Mouse (Mus musculus) hindbrain, embryonic 11.5 days (tissue): ENCODE measurements around the gene Eva1c. TPM values are rescaled to one million over a fixed set of nuclear protein-coding genes. Genes with fewer than 3 reads are reported as not detected.

Source experiments
- ATAC-seq: fragments of 200-750 bp; cut with Nextera tagmentation; 2 replicates; pipeline ENCODE4 v1.8.0; 2017; ENCODE audit warnings: mild to moderate bottlenecking, moderate TSS enrichment, moderate library complexity; ENCODE audit not compliant: low FRiP score
- DNase-seq: peaks from one replicate; pipeline ENCODE4 v3.0.0-alpha.2; 2015; ENCODE audit warnings: low spot score
- H3K27ac ChIP-seq: fragments of 300-500 bp; sonication (generic); 2 replicates; pipeline ENCODE4 v1.5.1; 2014; ENCODE audit warnings: mild to moderate bottlenecking, low read depth, low read length
- H3K27me3 ChIP-seq: fragments of 300-500 bp; sonication (generic); 2 replicates; pipeline ENCODE4 v1.6.1; 2014; ENCODE audit warnings: mild to moderate bottlenecking, low read length, moderate library complexity, mixed read lengths; ENCODE audit not compliant: control insufficient read depth, insufficient read depth
- H3K36me3 ChIP-seq: fragments of 300-500 bp; sonication (generic); 2 replicates; pipeline ENCODE4 v1.6.1; 2014; ENCODE audit warnings: mild to moderate bottlenecking, low read length, moderate library complexity, mixed read lengths; ENCODE audit not compliant: control insufficient read depth, insufficient read depth
- H3K4me1 ChIP-seq: fragments of 300-500 bp; sonication (generic); replicated peaks from 2 replicates; pipeline ENCODE4 v1.6.1; 2014; ENCODE audit warnings: low read length, mixed read lengths; ENCODE audit not compliant: control insufficient read depth, insufficient read depth
- H3K4me2 ChIP-seq: fragments of 300-500 bp; sonication (generic); replicated peaks from 2 replicates; pipeline ENCODE4 v1.6.1; 2014; ENCODE audit warnings: mild to moderate bottlenecking, low read depth, low read length
- H3K4me3 ChIP-seq: fragments of 300-500 bp; sonication (generic); 2 replicates; pipeline ENCODE4 v1.5.1; 2014; ENCODE audit warnings: low read depth, low read length
- H3K9ac ChIP-seq: fragments of 300-500 bp; sonication (generic); 2 replicates; pipeline ENCODE4 v1.6.1; 2014; ENCODE audit warnings: low read depth, low read length
- H3K9me3 ChIP-seq: fragments of 300-500 bp; sonication (generic); 2 replicates; pipeline ENCODE4 v1.6.1; 2016; ENCODE audit warnings: low read length; ENCODE audit not compliant: control insufficient read depth
- WGBS: fragments of 180-500 bp; shearing (Covaris S2); extraction: QIAGEN DNeasy Blood & Tissue Kit; methylation state at CpG from one replicate; pipeline ENCODE4 v1.1.7; 2014; 5-methylcytosine and 5-hydroxymethylcytosine counted together
- polyA plus RNA-seq: library from polyadenylated mRNA; unstranded; fragments of >200 nt; fragmentation: Nextera tagmentation; extraction: Ambion mirVana; gene quantifications from 2 replicates; pipeline ENCODE4 v1.2.1, GENCODE M21; 2014

Eva1c gene
- polyA plus RNA-seq, 1 experiment from 2014 or later: 1.9 TPM

GRCm38 (mm10) chr16:90885351-90885750 lies 58.8 kb downstream of the Eva1c start:
- 81% methylated on average over 2 of the region's 2 CpGs for WGBS
- no peak overlapping the region for H3K9ac ChIP-seq
- DNase-seq (no peak), ATAC-seq (no peak)
- H3K36me3 ChIP-seq: no peaks in the 10 kb centered on the region
- H3K27ac ChIP-seq: no peak overlapping the region
- no peaks in the 10 kb centered on the region for H3K27me3 ChIP-seq
- no peak overlapping the region for H3K4me3 ChIP-seq
- H3K4me2 ChIP-seq: no peak overlapping the region
- no peaks in the 10 kb centered on the region for H3K4me1 ChIP-seq
- no peaks in the 10 kb centered on the region for H3K9me3 ChIP-seq

- Histone ChIP-seq H3K27me3 (no peaks in the 10 kb centered on the region), H3K4me2 (no peak overlapping the region), H3K27ac (no peak overlapping the region), H3K9ac (no peak overlapping the region), H3K9me3 (no peaks in the 10 kb centered on the region), H3K4me3 (no peak overlapping the region), H3K4me1 (no peaks in the 10 kb centered on the region), H3K36me3 (no peaks in the 10 kb centered on the region)
- ATAC-seq: no peak
- WGBS: 77% methylated on average over 9 of the region's 9 CpGs
- no peak for DNase-seq
These were observed 59.5 kb downstream of the Eva1c start for GRCm38 (mm10) chr16:90885781-90886565.

- no peak for DNase-seq
- Histone ChIP-seq H3K36me3 (no peaks in the 10 kb centered on the region), H3K4me1 (no peaks in the 10 kb centered on the region), H3K27me3 (no peaks in the 10 kb centered on the region), H3K4me2 (no peak overlapping the region), H3K9me3 (no peaks in the 10 kb centered on the region), H3K27ac (no peak overlapping the region), H3K4me3 (no peak overlapping the region), H3K9ac (no peak overlapping the region)
- 85% methylated on average over 9 of the region's 9 CpGs for WGBS
- ATAC-seq: no peak
These were observed 64.2 kb downstream of the Eva1c start for GRCm38 (mm10) chr16:90890683-90891082.

GRCm38 (mm10) chr16:90891601-90892000 lies 65.1 kb downstream of the Eva1c start:
- no peaks in the 10 kb centered on the region for H3K4me1 ChIP-seq
- H3K27ac ChIP-seq: no peak overlapping the region
- DNase-seq (no peak), ATAC-seq (no peak)
- 77% methylated on average over 14 of the region's 14 CpGs for WGBS
- H3K9ac ChIP-seq: no peak overlapping the region
- H3K36me3 ChIP-seq: no peaks in the 10 kb centered on the region
- no peak overlapping the region for H3K4me3 ChIP-seq
- no peaks in the 10 kb centered on the region for H3K9me3 ChIP-seq
- H3K27me3 ChIP-seq: no peaks in the 10 kb centered on the region
- no peak overlapping the region for H3K4me2 ChIP-seq

- no peak overlapping the region for H3K9ac ChIP-seq
- H3K4me3 ChIP-seq: no peak overlapping the region
- no peak for ATAC-seq
- no peaks in the 10 kb centered on the region for H3K27me3 ChIP-seq
- no peak for DNase-seq
- WGBS: 68% methylated on average over 8 of the region's 8 CpGs
- H3K27ac ChIP-seq: no peak overlapping the region
- no peaks in the 10 kb centered on the region for H3K9me3 ChIP-seq
- H3K4me2 ChIP-seq: no peak overlapping the region
- no peaks in the 10 kb centered on the region for H3K4me1 ChIP-seq
- H3K36me3 ChIP-seq: no peaks in the 10 kb centered on the region
These were observed 65.6 kb downstream of the Eva1c start for GRCm38 (mm10) chr16:90892081-90892480.

DNA sequence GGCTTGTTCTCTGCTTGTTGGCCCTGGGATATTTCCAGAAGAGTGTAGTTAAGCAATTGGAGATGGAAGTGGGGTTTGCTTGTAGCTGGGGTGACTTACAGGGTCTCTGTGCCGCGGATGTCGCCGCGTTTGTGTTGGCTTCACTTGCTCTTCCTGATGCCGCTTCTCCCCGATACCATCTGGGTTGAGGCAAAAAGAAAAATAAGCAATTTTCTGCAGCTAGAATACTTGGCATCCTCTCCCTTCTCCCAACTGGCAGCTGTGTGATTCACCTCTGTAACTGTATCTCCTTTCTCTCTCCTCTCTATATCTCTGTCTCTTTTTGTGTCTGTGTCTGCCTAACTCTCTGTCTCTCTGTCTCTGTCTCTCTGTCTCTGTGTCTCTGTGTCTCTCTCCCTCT lies 66.5 kb downstream of the Eva1c start:
- ATAC-seq (no peak), DNase-seq (no peak)
- no peaks in the 10 kb centered on the region for H3K27me3 ChIP-seq
- H3K4me3 ChIP-seq: no peak overlapping the region
- no peak overlapping the region for H3K27ac ChIP-seq
- H3K9me3 ChIP-seq: no peaks in the 10 kb centered on the region
- no peaks in the 10 kb centered on the region for H3K36me3 ChIP-seq
- no peak overlapping the region for H3K4me2 ChIP-seq
- WGBS: 79% methylated on average over 7 of the region's 7 CpGs
- no peak overlapping the region for H3K9ac ChIP-seq
- no peaks in the 10 kb centered on the region for H3K4me1 ChIP-seq

DNA sequence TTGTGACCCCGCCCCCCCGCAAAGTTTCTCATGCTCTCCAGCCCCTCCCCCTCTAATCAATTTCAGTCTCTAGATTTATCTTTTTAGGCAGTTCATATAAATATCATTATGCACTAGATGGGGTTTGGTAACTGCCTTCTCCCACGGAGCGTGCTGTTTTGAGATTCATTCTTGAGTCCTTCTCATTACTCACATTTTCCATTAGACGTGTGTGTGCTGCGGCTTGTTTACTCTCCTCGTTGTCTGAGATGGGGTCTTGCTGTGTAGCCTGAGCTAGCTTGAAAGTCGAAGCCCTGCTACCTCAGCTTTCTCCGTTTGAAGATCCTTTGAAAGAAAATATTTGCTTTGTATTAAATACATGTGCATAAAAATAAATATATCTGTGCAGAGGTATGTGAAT lies 67.3 kb downstream of the Eva1c start:
- DNase-seq (no peak), ATAC-seq (no peak)
- H3K9ac ChIP-seq: no peak overlapping the region
- H3K4me3 ChIP-seq: no peak overlapping the region
- H3K9me3 ChIP-seq: no peaks in the 10 kb centered on the region
- 73% methylated on average over 9 of the region's 9 CpGs for WGBS
- no peak overlapping the region for H3K27ac ChIP-seq
- no peaks in the 10 kb centered on the region for H3K27me3 ChIP-seq
- no peaks in the 10 kb centered on the region for H3K4me1 ChIP-seq
- H3K4me2 ChIP-seq: no peak overlapping the region
- no peaks in the 10 kb centered on the region for H3K36me3 ChIP-seq

GRCm38 (mm10) chr16:90897651-90898050 lies 71.1 kb downstream of the Eva1c start:
- no peak for ATAC-seq
- Histone ChIP-seq H3K36me3 (no peaks in the 10 kb centered on the region), H3K4me3 (no peak overlapping the region), H3K27me3 (no peaks in the 10 kb centered on the region), H3K9ac (no peak overlapping the region), H3K4me2 (no peak overlapping the region), H3K4me1 (no peaks in the 10 kb centered on the region), H3K27ac (no peak overlapping the region), H3K9me3 (no peaks in the 10 kb centered on the region)
- 96% methylated on average over 3 of the region's 3 CpGs for WGBS
- no peak for DNase-seq

GRCm38 (mm10) chr16:90899498-90899897 lies 73.0 kb downstream of the Eva1c start:
- Histone ChIP-seq H3K27me3 (no peaks in the 10 kb centered on the region; the same call in 1 of the 2 replicates), H3K4me2 (no peak overlapping the region), H3K36me3 (no peaks in the 10 kb centered on the region), H3K27ac (no peak overlapping the region), H3K9ac (no peak overlapping the region), H3K4me1 (no peaks in the 10 kb centered on the region), H3K4me3 (no peak overlapping the region), H3K9me3 (no peaks in the 10 kb centered on the region)
- 26% methylated on average over 12 of the region's 12 CpGs for WGBS
- DNase-seq (peak; percentile 46), ATAC-seq (no peak)
